Mouse (Mus musculus) forebrain, embryonic 11.5 days (tissue): ENCODE data around the gene Armc2. TPM values are rescaled to one million over a fixed set of nuclear protein-coding genes. Genes with fewer than 3 reads are reported as not detected.

ENCODE experiments used
- ATAC-seq: fragments of 200-750 bp; cut with Nextera tagmentation; replicated peaks from 2 replicates; pipeline ENCODE4 v1.8.0; 2017; ENCODE audit warnings: moderate TSS enrichment; ENCODE audit not compliant: low FRiP score
- DNase-seq: peaks from one replicate; pipeline ENCODE4 v3.0.0-alpha.2; 2017; ENCODE audit warnings: low spot score
- H3K27ac ChIP-seq: fragments of 300-500 bp; sonication (generic); 2 replicates; pipeline ENCODE4 v1.5.1; 2014; ENCODE audit warnings: low read depth, low read length
- H3K27me3 ChIP-seq: fragments of 300-500 bp; sonication (generic); 2 replicates; pipeline ENCODE4 v1.6.1; 2014; ENCODE audit warnings: mild to moderate bottlenecking, low read length, mixed read lengths; ENCODE audit not compliant: control insufficient read depth, insufficient read depth
- H3K36me3 ChIP-seq: fragments of 300-500 bp; sonication (generic); 2 replicates; pipeline ENCODE4 v1.6.1; 2014; ENCODE audit warnings: mild to moderate bottlenecking, low read length, moderate library complexity, mixed read lengths; ENCODE audit not compliant: control insufficient read depth, insufficient read depth
- H3K4me1 ChIP-seq: fragments of 300-500 bp; sonication (generic); replicated peaks from 2 replicates; pipeline ENCODE4 v1.6.1; 2014; ENCODE audit warnings: low read length, mixed read lengths; ENCODE audit not compliant: control insufficient read depth, insufficient read depth
- H3K4me2 ChIP-seq: fragments of 300-500 bp; sonication (generic); 2 replicates; pipeline ENCODE4 v1.6.1; 2014; ENCODE audit warnings: low read depth, mild to moderate bottlenecking, low read length, moderate library complexity, mixed read lengths; ENCODE audit not compliant: severe bottlenecking
- H3K4me3 ChIP-seq: fragments of 300-500 bp; sonication (generic); 2 replicates; pipeline ENCODE4 v1.5.1; 2014; ENCODE audit warnings: low read depth, low read length
- H3K9ac ChIP-seq: fragments of 300-500 bp; sonication (generic); 2 replicates; pipeline ENCODE4 v1.6.1; 2014; ENCODE audit warnings: low read length
- H3K9me3 ChIP-seq: fragments of 300-500 bp; sonication (generic); 2 replicates; pipeline ENCODE4 v1.6.1; 2016; ENCODE audit warnings: low read length, mixed read lengths; ENCODE audit not compliant: control insufficient read depth
- WGBS: fragments of 180-500 bp; shearing (Covaris S2); extraction: QIAGEN DNeasy Blood & Tissue Kit; methylation state at CpG from one replicate; pipeline ENCODE4 v1.1.7; 2014; 5-methylcytosine and 5-hydroxymethylcytosine counted together
- polyA plus RNA-seq: library from polyadenylated mRNA; unstranded; fragments of >200 nt; fragmentation: Nextera tagmentation; extraction: Ambion mirVana; gene quantifications from 2 replicates; pipeline ENCODE4 v1.2.1, GENCODE M21; 2014

The Armc2 gene
- polyA plus RNA-seq, 1 experiment from 2014 or later, result 4.5 TPM

- DNase-seq, result no peak
- WGBS, result 87% methylated on average over 8 of the region's 8 CpGs
- Histone ChIP-seq H3K4me2 (no peak overlapping the region), H3K9me3 (no peaks in the 10 kb centered on the region), H3K9ac (no peak overlapping the region), H3K27ac (no peak overlapping the region), H3K27me3 (no peaks in the 10 kb centered on the region), H3K4me1 (no peaks in the 10 kb centered on the region), H3K36me3 (no peaks in the 10 kb centered on the region), H3K4me3 (no peak overlapping the region)
- no peak for ATAC-seq
Observed at GRCm38 (mm10) chr10:42048648-42049047, 30.4 kb upstream of the Armc2 start.

DNA sequence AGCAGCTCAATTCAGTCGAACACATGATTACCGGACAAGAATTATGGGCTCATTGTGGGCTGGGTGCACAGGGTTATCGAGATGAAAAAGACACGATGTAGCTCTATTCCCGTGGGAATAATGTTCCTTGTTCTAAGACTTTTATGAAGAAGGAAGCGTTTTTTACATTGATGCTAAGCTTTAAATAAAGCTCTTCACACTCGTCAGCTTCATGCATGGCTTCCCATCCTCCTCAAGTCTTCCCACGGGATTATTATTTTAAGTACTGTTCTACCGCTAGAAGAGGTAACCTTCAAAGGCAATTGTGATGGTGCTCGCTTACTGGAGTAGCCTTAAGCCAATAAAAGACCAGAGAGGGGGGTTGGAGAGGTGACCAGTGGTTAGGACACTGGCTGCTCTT is 26.3 kb upstream of the Armc2 start:
- DNase-seq (no peak), ATAC-seq (no peak)
- Histone ChIP-seq H3K9ac (no peak overlapping the region), H3K9me3 (no peaks in the 10 kb centered on the region), H3K27me3 (no peaks in the 10 kb centered on the region), H3K4me2 (no peak overlapping the region), H3K4me3 (no peak overlapping the region), H3K27ac (no peak overlapping the region), H3K36me3 (no peaks in the 10 kb centered on the region), H3K4me1 (no peaks in the 10 kb centered on the region)
- 87% methylated on average over 10 of the region's 10 CpGs for WGBS

DNA sequence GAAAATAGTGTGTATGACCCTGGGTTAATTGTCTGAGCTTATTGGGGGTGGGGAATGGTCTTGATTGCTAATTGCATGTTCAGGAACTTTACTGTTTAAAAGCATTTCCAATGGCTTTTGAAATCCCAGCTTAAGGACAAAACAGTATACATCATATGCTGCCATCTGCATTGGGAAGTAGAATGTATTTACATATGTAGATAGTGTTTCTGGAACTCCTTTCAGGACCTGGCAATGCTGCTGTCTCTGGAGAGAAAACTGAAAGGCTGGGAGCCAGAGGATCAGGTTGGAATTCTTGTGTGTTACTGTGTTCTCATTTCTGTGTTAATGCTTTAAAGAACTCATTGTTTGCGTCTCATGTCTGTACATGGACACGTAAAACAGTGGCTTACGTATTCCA is 25.1 kb upstream of the Armc2 start:
- no peaks in the 10 kb centered on the region for H3K36me3 ChIP-seq
- whole genome bisulfite sequencing, result 93% methylated on average over 3 of the region's 3 CpGs
- H3K4me2 ChIP-seq, result no peak overlapping the region
- DNase-seq, result no peak
- H3K27me3 ChIP-seq, result no peaks in the 10 kb centered on the region
- H3K27ac ChIP-seq, result no peak overlapping the region
- no peak for ATAC-seq
- H3K4me1 ChIP-seq, result no peaks in the 10 kb centered on the region
- no peaks in the 10 kb centered on the region for H3K9me3 ChIP-seq
- H3K4me3 ChIP-seq, result no peak overlapping the region
- no peak overlapping the region for H3K9ac ChIP-seq

GRCm38 (mm10) chr10:42042881-42043280 is 24.6 kb upstream of the Armc2 start:
- DNase-seq (no peak), ATAC-seq (no peak)
- no peak overlapping the region for H3K27ac ChIP-seq
- H3K9me3 ChIP-seq, result no peaks in the 10 kb centered on the region
- H3K36me3 ChIP-seq, result no peaks in the 10 kb centered on the region
- H3K4me2 ChIP-seq, result no peak overlapping the region
- no peaks in the 10 kb centered on the region for H3K4me1 ChIP-seq
- no peak overlapping the region for H3K9ac ChIP-seq
- WGBS, result 87% methylated on average over 1 of the region's 1 CpGs
- H3K27me3 ChIP-seq, result no peaks in the 10 kb centered on the region
- H3K4me3 ChIP-seq, result no peak overlapping the region

- Histone ChIP-seq H3K36me3 (no peaks in the 10 kb centered on the region), H3K4me3 (no peak overlapping the region), H3K27me3 (no peaks in the 10 kb centered on the region), H3K27ac (no peak overlapping the region), H3K9ac (no peak overlapping the region), H3K9me3 (no peaks in the 10 kb centered on the region), H3K4me2 (no peak overlapping the region), H3K4me1 (no peaks in the 10 kb centered on the region)
- 78% methylated on average over 7 of the region's 7 CpGs for WGBS
- ATAC-seq (no peak), DNase-seq (no peak)
Observed at GRCm38 (mm10) chr10:42042087-42042486, 23.8 kb upstream of the Armc2 start.

- WGBS, result 64% methylated on average over 10 of the region's 10 CpGs
- H3K4me2 ChIP-seq, result no peak overlapping the region
- no peaks in the 10 kb centered on the region for H3K36me3 ChIP-seq
- no peaks in the 10 kb centered on the region for H3K4me1 ChIP-seq
- no peaks in the 10 kb centered on the region for H3K9me3 ChIP-seq
- no peak overlapping the region for H3K4me3 ChIP-seq
- no peak overlapping the region for H3K9ac ChIP-seq
- no peaks in the 10 kb centered on the region for H3K27me3 ChIP-seq
- ATAC-seq (no peak), DNase-seq (no peak)
- H3K27ac ChIP-seq, result no peak overlapping the region
Observed at GRCm38 (mm10) chr10:42038571-42038970, 20.3 kb upstream of the Armc2 start.

DNA sequence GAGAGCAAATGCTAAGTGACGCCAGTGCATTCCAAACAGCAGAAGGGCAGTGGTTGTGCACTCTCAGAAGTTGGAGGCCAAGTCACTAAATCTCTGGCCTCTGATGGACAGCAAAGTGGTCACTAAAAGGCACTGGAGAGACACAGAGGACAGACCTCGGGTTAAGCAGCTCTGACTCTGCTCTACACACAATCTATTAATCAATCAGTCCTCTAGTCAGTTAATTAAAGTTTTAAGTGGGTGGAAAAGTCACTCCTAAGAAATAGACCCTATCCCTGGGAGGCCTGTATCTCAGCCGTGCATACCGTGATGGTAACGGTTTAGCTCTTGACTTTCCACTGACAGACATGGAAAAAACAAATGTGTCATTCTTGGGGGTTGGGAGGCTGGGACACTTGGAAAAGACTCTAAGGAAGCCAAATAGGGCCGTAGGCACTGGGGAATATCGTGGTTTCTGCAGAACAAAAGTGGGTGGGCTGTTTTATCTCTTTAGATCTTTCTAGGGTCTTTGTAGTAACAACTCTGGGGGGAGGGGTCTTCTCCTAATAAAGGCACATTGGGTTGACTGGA is 19.1 kb upstream of the Armc2 start:
- Histone ChIP-seq H3K36me3 (no peaks in the 10 kb centered on the region), H3K27ac (no peak overlapping the region), H3K9me3 (no peaks in the 10 kb centered on the region), H3K9ac (no peak overlapping the region), H3K27me3 (no peaks in the 10 kb centered on the region), H3K4me2 (no peak overlapping the region), H3K4me3 (no peak overlapping the region), H3K4me1 (no peaks in the 10 kb centered on the region)
- DNase-seq (no peak), ATAC-seq (no peak)
- WGBS, result 62% methylated on average over 7 of the region's 7 CpGs

GRCm38 (mm10) chr10:42036846-42037245 is 18.6 kb upstream of the Armc2 start:
- Histone ChIP-seq H3K36me3 (no peaks in the 10 kb centered on the region), H3K27ac (no peak overlapping the region), H3K9me3 (no peaks in the 10 kb centered on the region), H3K4me3 (no peak overlapping the region), H3K27me3 (no peaks in the 10 kb centered on the region), H3K4me1 (no peaks in the 10 kb centered on the region), H3K4me2 (no peak overlapping the region), H3K9ac (no peak overlapping the region)
- WGBS, result 58% methylated on average over 4 of the region's 4 CpGs
- no peak for DNase-seq
- no peak for ATAC-seq

GRCm38 (mm10) chr10:42033571-42033970 is 15.3 kb upstream of the Armc2 start:
- no peaks in the 10 kb centered on the region for H3K27me3 ChIP-seq
- H3K27ac ChIP-seq, result no peak overlapping the region
- H3K4me3 ChIP-seq, result no peak overlapping the region
- no peak overlapping the region for H3K9ac ChIP-seq
- H3K9me3 ChIP-seq, result no peaks in the 10 kb centered on the region
- H3K36me3 ChIP-seq, result no peaks in the 10 kb centered on the region
- 82% methylated on average over 3 of the region's 3 CpGs for WGBS
- ATAC-seq (no peak), DNase-seq (no peak)
- no peak overlapping the region for H3K4me2 ChIP-seq
- H3K4me1 ChIP-seq, result no peaks in the 10 kb centered on the region
